Mouse (Mus musculus) embryonic fibroblast, embryonic 13.5 days (primary cell): ENCODE data around the gene Slx4ip.

Source experiments
- CTCF ChIP-seq: IDR thresholded peaks from 2 replicates; pipeline ENCODE4 v1.5.1; 2011; ENCODE audit warnings: mild to moderate bottlenecking, control low read depth, low read length, moderate library complexity, borderline replicate concordance; ENCODE audit not compliant: insufficient read depth
- POLR2A ChIP-seq: IDR thresholded peaks from 2 replicates; pipeline ENCODE4 v1.6.1; 2011; ENCODE audit warnings: low read depth, mild to moderate bottlenecking, control low read depth, low read length, moderate library complexity

DNA sequence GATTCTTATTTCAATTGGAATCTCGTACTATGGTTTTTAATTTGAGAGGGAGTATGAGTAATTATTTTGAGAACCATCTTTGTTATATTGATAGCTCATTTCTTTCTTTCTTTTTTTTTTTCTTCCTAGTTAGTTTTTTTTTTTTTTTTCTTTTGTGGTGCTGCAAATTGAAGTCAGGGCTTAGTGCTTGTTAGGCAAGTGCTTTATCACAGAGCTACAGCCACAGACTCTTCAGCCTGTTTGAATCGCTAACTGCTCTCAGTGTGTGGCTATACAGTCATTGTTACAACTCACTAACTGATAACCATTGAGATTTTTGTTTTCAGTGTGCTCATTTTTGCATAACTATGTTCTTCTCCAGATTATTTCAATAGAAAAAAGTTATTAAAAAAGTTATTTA, 3.5 kb downstream of the Slx4ip start:
- TF ChIP-seq POLR2A = no peak
- no peak for TF ChIP-seq CTCF
